Mouse (Mus musculus) erythroblast, embryonic 14.5 days (primary cell): ENCODE measurements around the gene Ccnd2.

Source experiments
- GATA1 ChIP-seq: IDR thresholded peaks from 2 replicates; pipeline ENCODE4 v1.6.1; 2012; ENCODE audit warnings: low read length, inconsistent platforms, mixed read lengths
- TAL1 ChIP-seq: IDR thresholded peaks from 3 replicates; pipeline ENCODE4 v1.6.1; 2012; ENCODE audit warnings: low read length, inconsistent platforms, mixed read lengths

- no peak for TF ChIP-seq TAL1
- TF ChIP-seq GATA1, result no peak
Observed at GRCm38 (mm10) chr6:127146322-127146947, 5.6 kb downstream of the Ccnd2 start.
